Mouse (Mus musculus) central nervous system, embryonic 18 days (tissue): ENCODE results near the gene Evi5l. TPM values are rescaled to one million over a fixed set of nuclear protein-coding genes. Genes with fewer than 3 reads are reported as not detected.

Experiments
- polyA plus RNA-seq: library from polyadenylated mRNA; depleted of rRNA; stranded (reverse); fragments of >200 nt; gene quantifications from 2 replicates; pipeline ENCODE4 v1.2.3, GENCODE M21; 2012; rRNA removed

Evi5l gene
- 90.6 and 100 TPM in 2 replicates for polyA plus RNA-seq

GRCm38 (mm10) chr8:4165852-4166751, at the start of gene Evi5l:
Evi5l (plus strand) TSS chr8:4166567.

GRCm38 (mm10) chr8:4133798-4134197, 32.6 kb upstream of the Evi5l start, which contains the start of gene Cd209g:
Cd209g (plus strand) TSS chr8:4134098.

DNA sequence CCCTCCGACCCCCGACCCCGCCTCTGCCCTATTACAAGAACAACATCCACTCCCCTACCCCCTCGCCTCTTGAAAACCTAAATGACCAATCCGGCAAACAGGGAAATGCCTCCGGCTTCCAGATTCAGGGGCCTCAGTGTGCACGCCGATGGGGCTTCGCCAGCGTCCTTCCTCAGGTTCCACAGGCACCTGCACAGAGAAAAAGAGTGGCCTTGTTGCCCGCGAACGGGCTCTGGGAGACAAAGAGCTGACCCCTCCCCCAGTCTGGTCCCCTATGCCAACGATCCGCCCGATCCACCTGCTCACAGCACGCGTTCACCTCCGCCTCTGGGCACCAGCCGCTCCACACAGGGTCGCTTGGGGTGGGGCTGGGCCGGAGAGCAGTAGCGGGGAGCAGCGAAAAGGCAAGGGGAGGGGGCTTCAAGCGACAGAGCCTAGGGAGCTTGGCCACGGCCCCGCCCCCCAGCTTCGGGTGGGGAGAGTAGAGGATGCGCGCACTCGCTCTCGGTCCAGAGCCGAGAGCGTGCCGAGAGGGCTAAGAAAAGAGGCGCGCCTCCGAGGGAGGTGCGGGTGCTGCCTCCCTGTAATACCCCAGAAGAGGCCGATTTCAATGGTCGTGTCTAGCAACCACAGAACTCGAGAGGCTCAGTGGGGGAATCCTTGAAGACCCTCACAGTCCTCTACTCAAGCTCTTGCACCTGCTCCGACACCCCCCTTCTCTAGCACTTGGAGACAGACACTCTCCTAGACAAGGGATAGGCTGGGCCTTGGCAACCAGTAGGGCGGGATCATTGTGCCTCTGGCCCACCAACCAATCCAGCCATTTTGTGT, 50.6 kb downstream of the Evi5l start, which contains the start of gene Prr36:
Gene Prr36 (minus strand): TSS at position 669 of the 831 bp plus-strand sequence.

GRCm38 (mm10) chr8:4226739-4227347, 60.5 kb downstream of the Evi5l start, which contains the start of gene Lrrc8e:
Lrrc8e (plus strand) TSS chr8:4226827.

GRCm38 (mm10) chr8:4238434-4239192, 72.2 kb downstream of the Evi5l start, which contains the start of the genes Map2k7 and Gm49320:
Map2k7 (plus strand) TSS chr8:4238740.
Gm49320 (plus strand) TSS chr8:4238865.

GRCm38 (mm10) chr8:4247951-4248540, 81.7 kb downstream of the Evi5l start, which contains the start of gene Tgfbr3l:
Tgfbr3l (plus strand) TSS chr8:4248214.

DNA sequence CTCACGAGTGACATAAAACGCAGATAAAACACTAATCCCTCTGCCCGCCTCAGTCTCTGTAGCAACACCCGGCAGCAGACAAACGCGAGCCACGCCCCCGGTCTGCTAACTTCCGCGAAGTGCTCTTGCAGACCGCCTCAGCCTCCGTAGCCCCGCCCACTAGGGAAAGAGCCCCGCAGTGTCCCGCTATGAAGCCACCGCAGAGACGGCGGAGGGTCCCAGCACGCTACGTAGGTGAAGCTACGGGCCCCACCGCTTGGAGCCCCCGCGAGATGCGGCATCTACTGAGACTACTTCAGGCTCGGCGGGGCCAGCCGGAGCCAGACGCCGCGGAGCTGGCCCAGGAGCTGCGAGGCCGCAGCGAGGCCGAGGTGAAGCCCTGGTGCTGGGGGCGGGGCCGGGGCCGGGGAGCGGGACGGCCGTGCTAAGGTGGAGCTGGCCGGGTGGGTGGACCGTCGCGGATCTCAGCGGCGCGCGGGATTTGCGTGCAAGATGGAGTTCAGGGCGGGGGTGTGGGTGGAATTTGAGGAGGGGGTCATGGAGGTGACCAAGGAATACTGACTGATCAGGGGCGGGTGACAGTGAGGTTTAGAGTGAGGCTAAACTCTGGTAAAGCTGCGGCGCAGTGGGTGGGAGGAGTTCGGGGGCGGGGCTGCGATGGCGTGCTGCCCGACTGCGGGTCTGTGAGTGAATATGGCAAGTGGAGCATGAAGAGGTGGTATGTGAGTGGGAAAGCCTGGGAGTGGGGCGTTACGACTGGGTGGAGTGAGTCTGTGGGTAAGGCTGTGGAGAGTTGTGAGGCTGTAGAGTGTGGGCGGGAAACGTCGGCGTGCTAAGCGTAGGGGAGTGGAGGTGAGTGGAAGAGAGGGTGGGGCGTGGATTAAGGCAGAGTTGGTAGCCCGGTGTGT, 86.8 kb downstream of the Evi5l start, which contains the start of gene Snapc2:
Gene Snapc2 (plus strand): TSS at position 147 of the 908 bp plus-strand sequence.

DNA sequence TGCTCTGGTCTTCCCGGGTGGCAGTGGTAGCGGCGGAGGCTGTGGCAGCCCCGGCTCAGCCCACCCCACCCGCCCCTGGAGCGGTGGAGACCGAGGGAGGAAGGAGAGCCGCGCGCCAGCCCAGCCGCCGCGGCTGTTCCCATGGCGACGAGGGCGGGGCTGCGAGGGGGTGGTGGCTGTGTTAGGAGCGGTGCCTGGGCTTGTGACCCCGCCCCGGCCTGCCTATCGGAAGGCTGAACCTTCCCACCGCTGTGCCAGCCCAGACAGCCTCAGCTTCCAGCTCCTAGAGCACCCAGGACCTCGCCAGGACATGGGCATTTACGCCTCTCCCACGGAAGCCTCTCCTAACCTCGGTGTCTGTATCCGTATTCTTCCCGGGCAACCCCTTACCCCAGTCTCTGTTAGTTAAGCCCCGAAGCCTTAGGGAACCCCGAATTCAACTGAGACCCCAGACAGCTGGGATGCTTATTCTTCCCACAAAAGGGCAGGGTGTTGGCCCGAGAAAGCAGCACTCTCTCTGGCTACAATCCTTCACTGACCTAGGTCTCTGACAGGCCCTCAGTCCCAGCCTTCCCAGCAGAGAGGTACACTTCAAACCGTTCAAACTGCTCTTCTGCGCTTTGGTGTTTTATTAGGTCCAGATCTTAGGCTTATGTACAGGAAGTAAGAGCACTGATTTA, 92.9 kb downstream of the Evi5l start, which contains the start of gene Ctxn1:
Gene Ctxn1 (minus strand): TSS at position 150 of the 680 bp plus-strand sequence.

Other genes with a start within 250 kb of the Evi5l start
- gene Cd209b, start 239.7 kb upstream of the Evi5l start, polyA plus RNA-seq: not detected in 2 replicates
- 0.15 and 0.17 TPM in 2 replicates for gene Cd209c, start 211.8 kb upstream of the Evi5l start, polyA plus RNA-seq
- gene Cd209f, start 60.7 kb upstream of the Evi5l start, polyA plus RNA-seq: 0.09 and 0.13 TPM in 2 replicates
- gene Cd209g, start 32.5 kb upstream of the Evi5l start, polyA plus RNA-seq: not detected in 2 replicates
- 27.0 and 36.3 TPM in 2 replicates for gene Prr36, start 50.9 kb downstream of the Evi5l start, polyA plus RNA-seq
- gene Lrrc8e, start 60.3 kb downstream of the Evi5l start, polyA plus RNA-seq: 0.05 TPM in 1 of 2 replicates, not detected in the other
- 45.0 and 47.8 TPM in 2 replicates for gene Map2k7, start 72.2 kb downstream of the Evi5l start, polyA plus RNA-seq
- gene Gm49320, start 72.3 kb downstream of the Evi5l start, polyA plus RNA-seq: 2.6 and 2.8 TPM in 2 replicates
- 20.2 and 20.8 TPM in 2 replicates for gene Tgfbr3l, start 81.6 kb downstream of the Evi5l start, polyA plus RNA-seq
- 63.3 and 64.1 TPM in 2 replicates for gene Snapc2, start 86.5 kb downstream of the Evi5l start, polyA plus RNA-seq
- 411 and 502 TPM in 2 replicates for gene Ctxn1, start 92.7 kb downstream of the Evi5l start, polyA plus RNA-seq
- 85.2 and 87.1 TPM in 2 replicates for gene Timm44, start 109.3 kb downstream of the Evi5l start, polyA plus RNA-seq
- gene Ccl25, start 158.6 kb downstream of the Evi5l start, polyA plus RNA-seq: 13.8 and 14.7 TPM in 2 replicates
- gene Elavl1, start 158.8 kb downstream of the Evi5l start, polyA plus RNA-seq: 40.4 and 40.9 TPM in 2 replicates